Mouse (Mus musculus) megakaryocyte, embryonic 14.5 days (primary cell): ENCODE measurements at regions not wholly inside any gene's neighbourhood (a gene's known extent, or its start where the extent isn't known, plus 50 kb on each side); places are given as distances from the start of the nearest gene placed in this dataset.

ENCODE experiments used
- FLI1 ChIP-seq: IDR thresholded peaks from 2 replicates; pipeline ENCODE4 v1.6.1; 2012; ENCODE audit warnings: low read length, inconsistent platforms, mixed read lengths
- GATA1 ChIP-seq: IDR thresholded peaks from 3 replicates; pipeline ENCODE4 v1.6.1; 2012; ENCODE audit warnings: mixed read lengths, low read length, inconsistent platforms, borderline replicate concordance

DNA sequence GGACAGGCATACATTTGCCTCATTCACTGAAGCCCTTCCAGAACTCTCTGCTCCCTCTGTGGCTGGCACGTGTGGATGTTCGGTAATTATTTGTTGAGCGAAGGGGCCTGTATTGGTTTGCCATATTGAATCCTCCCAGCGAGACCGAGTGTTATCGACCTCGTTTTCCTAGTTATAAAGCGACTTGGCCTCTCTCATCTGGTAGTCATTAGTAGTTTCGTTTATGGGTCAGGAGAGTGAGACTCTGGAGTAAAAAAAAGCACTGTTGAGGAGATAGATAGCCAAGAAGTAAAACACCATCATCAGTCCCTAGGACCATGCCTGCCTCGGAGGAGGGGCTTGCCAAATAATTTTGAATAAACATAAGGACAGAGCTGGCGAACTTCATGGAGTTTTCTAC is 254.6 kb upstream of the Tbx3 start:
- no peak for TF ChIP-seq GATA1
- no peak for TF ChIP-seq FLI1
